Mouse (Mus musculus) embryonic facial prominence, embryonic 14.5 days (tissue): Measurements from ENCODE around the gene Timm22. TPM values are rescaled to one million over a fixed set of nuclear protein-coding genes. Genes with fewer than 3 reads are reported as not detected.
A peak's percentile ranks its signal among the peaks of the same experiment; 100 is the strongest.

Experiments used
- ATAC-seq: fragments of 200-750 bp; cut with Nextera tagmentation; 2 replicates; pipeline ENCODE4 v1.8.0; 2017; ENCODE audit warnings: low read depth, moderate number of reproducible peaks, moderate TSS enrichment
- DNase-seq: peaks from one replicate; pipeline ENCODE4 v3.0.0-alpha.2; 2015; ENCODE audit warnings: low spot score
- H3K27ac ChIP-seq: fragments of 300-500 bp; sonication (generic); replicated peaks from 2 replicates; pipeline ENCODE4 v1.5.1; 2014; ENCODE audit warnings: low read depth, mild to moderate bottlenecking, low read length, moderate library complexity
- H3K27me3 ChIP-seq: fragments of 300-500 bp; sonication (generic); replicated peaks from 2 replicates; pipeline ENCODE4 v1.6.1; 2014; ENCODE audit warnings: low read length; ENCODE audit not compliant: control insufficient read depth, insufficient read depth
- H3K36me3 ChIP-seq: fragments of 300-500 bp; sonication (generic); 2 replicates; pipeline ENCODE4 v1.6.1; 2014; ENCODE audit warnings: low read length, mixed read lengths; ENCODE audit not compliant: control insufficient read depth, insufficient read depth
- H3K4me1 ChIP-seq: fragments of 300-500 bp; sonication (generic); 2 replicates; pipeline ENCODE4 v1.6.1; 2014; ENCODE audit warnings: antibody characterized with exemption, low read length; ENCODE audit not compliant: control insufficient read depth, insufficient read depth
- H3K4me2 ChIP-seq: fragments of 300-500 bp; sonication (generic); 2 replicates; pipeline ENCODE4 v1.6.1; 2014; ENCODE audit warnings: low read depth, mild to moderate bottlenecking, low read length, moderate library complexity, mixed read lengths
- H3K4me3 ChIP-seq: fragments of 300-500 bp; sonication (generic); 2 replicates; pipeline ENCODE4 v1.5.1; 2014; ENCODE audit warnings: low read depth, mild to moderate bottlenecking, low read length
- H3K9ac ChIP-seq: fragments of 300-500 bp; sonication (generic); 2 replicates; pipeline ENCODE4 v1.6.1; 2014; ENCODE audit warnings: low read depth, mild to moderate bottlenecking, low read length, moderate library complexity, mixed read lengths
- H3K9me3 ChIP-seq: fragments of 300-500 bp; sonication (generic); 2 replicates; pipeline ENCODE4 v1.6.1; 2016; ENCODE audit warnings: low read length; ENCODE audit not compliant: control insufficient read depth
- WGBS: fragments of 180-500 bp; shearing (Covaris S2); extraction: QIAGEN DNeasy Blood & Tissue Kit; methylation state at CpG from one replicate; pipeline ENCODE4 v1.1.7; 2014; 5-methylcytosine and 5-hydroxymethylcytosine counted together
- polyA plus RNA-seq: library from polyadenylated mRNA; unstranded; fragments of >200 nt; fragmentation: Nextera tagmentation; extraction: Ambion mirVana; gene quantifications from 2 replicates; pipeline ENCODE4 v1.2.1, GENCODE M21; 2014

The Timm22 gene
- polyA plus RNA-seq, 1 experiment from 2014 or later = 113 TPM

DNA sequence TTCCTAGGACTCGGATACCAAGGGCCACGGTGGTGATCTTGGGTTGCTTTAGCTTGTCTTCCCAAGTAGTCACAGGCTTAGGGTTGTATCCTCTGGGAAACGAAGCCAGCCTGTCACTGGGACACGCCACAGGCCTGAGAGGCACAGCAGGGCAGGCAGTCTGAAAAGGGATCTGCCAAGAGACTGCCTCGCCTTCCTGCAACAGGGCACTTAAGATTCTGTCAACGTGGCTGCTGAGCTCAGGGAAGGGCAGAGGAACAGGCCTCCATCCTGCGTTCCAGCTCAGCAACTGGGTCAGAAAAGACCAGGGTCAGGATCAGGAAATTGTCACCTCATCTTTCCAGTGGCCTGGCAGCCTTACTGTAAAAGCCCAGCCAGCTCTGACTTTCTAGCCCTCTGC, 22.8 kb downstream of the Timm22 start:
- Histone ChIP-seq H3K27ac (peak overlapping the region; percentile 91), H3K4me3 (no peak overlapping the region), H3K27me3 (no peaks in the 10 kb centered on the region), H3K36me3 (peaks cover 18% of the 10 kb centered on the region), H3K4me2 (no peak overlapping the region), H3K9me3 (no peaks in the 10 kb centered on the region), H3K4me1 (peaks cover 21% of the 10 kb centered on the region), H3K9ac (peak overlapping the region; percentile 32; the same call in 1 of the 2 replicates)
- no peak for ATAC-seq
- 38% methylated on average over 7 of the region's 7 CpGs for WGBS
- DNase-seq = no peak

- Histone ChIP-seq H3K4me1 (peaks cover 26% of the 10 kb centered on the region), H3K9me3 (no peaks in the 10 kb centered on the region), H3K4me2 (no peak overlapping the region), H3K27me3 (no peaks in the 10 kb centered on the region), H3K36me3 (peaks cover 12% of the 10 kb centered on the region), H3K27ac (peak overlapping the region; percentile 91), H3K9ac (peak overlapping the region; percentile 32; the same call in 1 of the 2 replicates), H3K4me3 (no peak overlapping the region)
- DNase-seq (peak; percentile 91), ATAC-seq (peak; percentile 79)
- WGBS = 29% methylated on average over 6 of the region's 6 CpGs
These were observed 23.3 kb downstream of the Timm22 start for GRCm38 (mm10) chr11:76429966-76430631.

DNA sequence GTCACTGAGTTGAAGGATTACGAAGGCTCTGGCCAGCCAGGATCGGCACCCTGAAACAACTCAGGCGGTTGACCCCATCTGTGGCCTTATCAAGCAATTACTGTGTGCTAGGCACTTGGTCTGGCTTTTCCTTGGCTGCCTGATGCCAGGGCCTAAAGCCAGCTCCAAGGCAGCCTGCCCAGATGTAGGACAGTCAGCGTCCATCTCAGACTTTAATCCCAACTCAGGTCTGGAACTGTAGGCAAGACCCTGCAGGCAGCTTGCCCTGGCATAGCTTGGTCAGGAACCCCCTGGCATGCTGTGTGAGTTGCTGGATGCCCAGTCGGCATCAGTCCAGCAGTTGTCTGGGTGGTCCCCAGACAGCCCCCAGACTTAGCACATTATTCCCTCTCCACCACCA, 29.3 kb downstream of the Timm22 start:
- H3K27me3 ChIP-seq = no peaks in the 10 kb centered on the region
- H3K9ac ChIP-seq = peak overlapping the region; percentile 64
- H3K36me3 ChIP-seq = peaks cover 12% of the 10 kb centered on the region
- H3K4me2 ChIP-seq = peak overlapping the region; percentile 75
- ATAC-seq = no peak
- WGBS = 70% methylated on average over 5 of the region's 5 CpGs
- peaks cover 30% of the 10 kb centered on the region for H3K4me1 ChIP-seq
- DNase-seq = no peak
- H3K4me3 ChIP-seq = peak overlapping the region; percentile 40; the same call in 1 of the 2 replicates
- H3K27ac ChIP-seq = no peak overlapping the region
- no peaks in the 10 kb centered on the region for H3K9me3 ChIP-seq

DNA sequence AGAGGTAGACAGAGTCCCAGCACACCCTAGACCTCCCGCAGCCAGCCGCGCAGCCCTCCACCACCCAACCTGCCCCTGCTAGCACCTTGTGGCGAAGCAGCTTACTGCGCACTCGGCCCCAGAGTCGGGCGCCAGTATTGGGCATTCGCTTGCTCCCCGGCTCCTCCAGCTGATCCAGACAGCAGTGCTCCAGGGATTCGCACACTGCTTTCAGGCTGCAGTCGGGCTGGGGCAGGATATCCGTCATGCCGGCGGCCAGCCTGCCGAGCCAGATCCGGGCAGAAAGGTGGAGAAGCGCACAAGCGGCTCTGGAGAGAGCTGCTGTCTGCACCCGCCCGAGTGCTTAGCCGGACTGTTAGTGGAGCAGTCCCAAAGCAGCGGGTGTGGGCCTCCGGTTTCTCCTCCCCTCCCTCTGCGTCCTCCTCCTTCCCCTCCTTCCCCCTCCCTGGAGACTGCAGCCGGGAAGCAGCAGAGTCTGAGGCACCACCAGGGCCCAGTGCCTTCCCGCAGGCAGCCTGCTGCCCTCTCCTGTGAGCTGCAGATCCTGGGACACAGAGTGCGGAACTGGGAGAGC, 30.2 kb downstream of the Timm22 start:
- ATAC-seq = peak; percentile 80
- peaks cover 26% of the 10 kb centered on the region for H3K4me1 ChIP-seq

GRCm38 (mm10) chr11:76439666-76440065, 32.9 kb downstream of the Timm22 start:
- 16% methylated on average over 3 of the region's 3 CpGs for WGBS
- no peak overlapping the region for H3K27ac ChIP-seq
- ATAC-seq = no peak

More for the DNA sequence above, 30.2 kb downstream of the Timm22 start:
- H3K4me2 ChIP-seq = peak overlapping the region; percentile 75
- H3K4me3 ChIP-seq = peak overlapping the region; percentile 40
- no peaks in the 10 kb centered on the region for H3K27me3 ChIP-seq
- H3K36me3 ChIP-seq = peaks cover 12% of the 10 kb centered on the region
- peak overlapping the region; percentile 80 for H3K27ac ChIP-seq
- H3K9ac ChIP-seq = peak overlapping the region; percentile 64
- 4% methylated on average over 21 of the region's 28 CpGs for WGBS
- peak; percentile 90 for DNase-seq
- H3K9me3 ChIP-seq = no peaks in the 10 kb centered on the region

DNA sequence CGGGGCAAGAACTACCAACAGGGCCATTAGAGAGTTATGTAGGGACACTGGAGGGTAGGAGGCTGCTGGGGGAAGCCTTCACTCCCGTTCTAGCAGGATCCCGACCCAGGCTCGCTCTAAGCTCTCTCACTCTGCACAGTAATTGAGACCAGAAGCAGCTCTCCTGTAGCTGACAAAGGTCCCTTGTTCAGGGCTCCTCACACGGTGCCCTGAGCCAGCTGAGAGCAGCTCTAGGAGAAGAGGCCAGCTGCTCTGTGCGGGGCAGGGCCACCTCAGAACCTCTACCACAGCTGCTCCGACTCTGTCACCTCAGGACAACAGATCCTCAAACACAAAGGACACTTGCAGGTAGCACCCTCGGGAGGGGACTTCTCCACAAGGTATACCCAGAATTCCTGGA, 38.7 kb downstream of the Timm22 start:
- Histone ChIP-seq H3K9ac (no peak overlapping the region), H3K27ac (peak overlapping the region; percentile 61), H3K4me1 (peaks cover 35% of the 10 kb centered on the region), H3K9me3 (no peaks in the 10 kb centered on the region), H3K27me3 (no peaks in the 10 kb centered on the region), H3K4me2 (no peak overlapping the region), H3K36me3 (peaks cover 29% of the 10 kb centered on the region; the same call in 1 of the 2 replicates), H3K4me3 (no peak overlapping the region)
- peak; percentile 56 for DNase-seq
- 17% methylated on average over 8 of the region's 8 CpGs for WGBS
- peak; percentile 39 for ATAC-seq

More at GRCm38 (mm10) chr11:76439666-76440065, 32.9 kb downstream of the Timm22 start:
- H3K4me3 ChIP-seq = no peak overlapping the region
- DNase-seq = no peak
- H3K27me3 ChIP-seq = no peaks in the 10 kb centered on the region
- no peak overlapping the region for H3K4me2 ChIP-seq
- no peak overlapping the region for H3K9ac ChIP-seq
- peaks cover 26% of the 10 kb centered on the region for H3K4me1 ChIP-seq
- H3K9me3 ChIP-seq = no peaks in the 10 kb centered on the region
- H3K36me3 ChIP-seq = peaks cover 13% of the 10 kb centered on the region

GRCm38 (mm10) chr11:76446251-76446650, 39.5 kb downstream of the Timm22 start:
- peaks cover 35% of the 10 kb centered on the region for H3K4me1 ChIP-seq
- H3K4me2 ChIP-seq = no peak overlapping the region
- peaks cover 35% of the 10 kb centered on the region; the same call in 1 of the 2 replicates for H3K36me3 ChIP-seq
- 3% methylated on average over 10 of the region's 10 CpGs for WGBS
- no peak for ATAC-seq
- peak overlapping the region; percentile 61 for H3K27ac ChIP-seq
- H3K27me3 ChIP-seq = no peaks in the 10 kb centered on the region
- no peak overlapping the region for H3K4me3 ChIP-seq
- no peak overlapping the region for H3K9ac ChIP-seq
- H3K9me3 ChIP-seq = no peaks in the 10 kb centered on the region
- DNase-seq = peak; percentile 83

GRCm38 (mm10) chr11:76449520-76450201, 42.9 kb downstream of the Timm22 start:
- 31% methylated on average over 15 of the region's 15 CpGs for whole genome bisulfite sequencing
- Histone ChIP-seq H3K4me1 (peaks cover 35% of the 10 kb centered on the region), H3K27me3 (no peaks in the 10 kb centered on the region), H3K9ac (peak overlapping the region; percentile 25), H3K36me3 (peaks cover 54% of the 10 kb centered on the region), H3K4me3 (no peak overlapping the region), H3K27ac (peak overlapping the region; percentile 73), H3K9me3 (no peaks in the 10 kb centered on the region), H3K4me2 (no peak overlapping the region)
- peak; percentile 84 for DNase-seq
- ATAC-seq = peak; percentile 58
